Mouse (Mus musculus): ENCODE measurements at regions not wholly inside any gene's neighbourhood (a gene's known extent, or its start where the extent isn't known, plus 50 kb on each side); places are given as distances from the start of the nearest gene placed in this dataset.

- DNase-seq (ENCODE audit: low spot score) = no peak
Observed at GRCm38 (mm10) chr8:128559004-128559662, 126.3 kb upstream of the Itgb1 start.

- DNase-seq (ENCODE audit: low spot score) = no peak
Observed at GRCm38 (mm10) chr8:128560418-128560817, 125.0 kb upstream of the Itgb1 start.

GRCm38 (mm10) chr8:128561016-128561415 lies 124.4 kb upstream of the Itgb1 start:
- DNase-seq (ENCODE audit: low spot score) = no peak

DNA sequence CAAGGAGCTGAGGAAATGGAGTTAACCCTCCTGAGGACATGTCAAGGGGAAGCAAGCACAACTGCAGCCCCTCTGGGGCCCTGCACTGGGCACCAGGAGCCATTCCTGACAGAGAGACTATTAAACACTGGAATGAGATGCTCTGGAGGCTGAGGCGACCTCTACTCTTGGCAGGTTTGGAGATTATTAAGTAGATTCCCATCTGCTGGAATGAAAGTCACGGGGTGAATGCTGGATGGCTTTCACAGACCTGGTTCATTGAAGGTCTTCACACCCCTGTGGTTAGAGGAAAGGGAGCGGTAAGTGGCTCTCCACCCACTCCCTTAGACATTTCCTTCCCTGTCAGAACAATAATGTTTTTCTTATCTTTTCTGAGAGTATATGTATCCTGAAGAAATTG lies 122.8 kb upstream of the Itgb1 start:
- peak; percentile 23 for DNase-seq (ENCODE audit: low spot score)

- DNase-seq (ENCODE audit: low spot score) = peak; percentile 47
Observed at GRCm38 (mm10) chr8:128563744-128564143, 121.7 kb upstream of the Itgb1 start.

GRCm38 (mm10) chr8:128572291-128572690 lies 113.2 kb upstream of the Itgb1 start:
- no peak for DNase-seq (ENCODE audit: low spot score)

DNA sequence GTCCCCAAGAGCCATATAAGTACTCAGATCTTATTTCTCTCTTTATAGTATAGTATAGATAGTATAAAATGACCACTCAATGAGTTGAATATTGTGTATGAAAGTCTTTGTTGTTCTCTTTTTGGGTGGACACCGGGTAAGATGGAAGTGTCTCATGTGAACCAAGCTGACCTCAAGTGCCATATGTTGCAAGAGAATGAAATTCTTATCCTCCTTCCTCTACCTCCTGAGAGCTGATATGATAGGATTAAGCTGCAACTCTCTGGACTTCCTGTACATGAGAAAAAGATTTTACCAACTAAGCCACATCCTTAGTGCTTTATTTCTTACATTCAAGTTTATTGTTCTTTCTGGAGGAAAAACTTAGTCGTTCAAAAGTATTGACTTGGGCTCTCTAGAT lies 91.3 kb upstream of the Itgb1 start:
- no peak for DNase-seq (ENCODE audit: low spot score)

DNA sequence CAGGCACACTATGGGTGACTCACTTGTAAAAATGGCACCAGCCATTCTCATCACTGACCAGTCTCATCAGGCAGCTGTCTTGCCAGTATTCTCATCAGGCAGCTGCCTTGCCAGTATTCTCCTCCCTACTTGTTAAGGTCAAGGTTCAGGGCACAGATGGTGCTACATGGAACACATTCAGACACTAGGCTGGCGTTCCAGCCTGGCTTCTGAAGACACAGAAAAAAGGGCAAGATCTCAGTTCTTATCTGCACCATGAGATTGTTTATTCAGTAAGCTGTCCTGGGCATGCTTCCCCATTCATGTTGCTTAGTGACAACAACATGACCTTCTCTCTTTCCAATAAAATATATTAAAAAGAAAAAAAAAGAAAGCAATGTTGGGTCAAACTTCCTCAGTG lies 90.7 kb upstream of the Itgb1 start:
- DNase-seq (ENCODE audit: low spot score) = peak; percentile 71

DNA sequence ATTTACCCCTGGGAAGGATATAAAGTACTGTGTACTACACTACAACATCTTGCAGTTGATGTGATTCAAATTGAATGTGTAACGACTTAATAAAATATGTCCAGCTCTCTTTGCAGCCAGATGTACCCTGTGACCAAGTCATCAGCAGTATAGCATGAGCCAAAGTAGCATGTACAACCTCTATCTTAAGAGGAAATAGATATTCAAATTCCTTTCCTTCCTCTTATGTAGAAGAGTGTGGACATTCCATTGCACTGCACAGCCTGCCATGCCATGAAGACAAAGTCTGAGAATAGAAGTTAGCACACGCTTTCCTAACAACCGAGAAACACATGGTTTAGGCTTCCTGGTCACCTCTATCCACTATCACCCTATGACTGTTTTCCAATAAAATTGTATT lies 79.9 kb upstream of the Itgb1 start:
- no peak for DNase-seq (ENCODE audit: low spot score)

DNA sequence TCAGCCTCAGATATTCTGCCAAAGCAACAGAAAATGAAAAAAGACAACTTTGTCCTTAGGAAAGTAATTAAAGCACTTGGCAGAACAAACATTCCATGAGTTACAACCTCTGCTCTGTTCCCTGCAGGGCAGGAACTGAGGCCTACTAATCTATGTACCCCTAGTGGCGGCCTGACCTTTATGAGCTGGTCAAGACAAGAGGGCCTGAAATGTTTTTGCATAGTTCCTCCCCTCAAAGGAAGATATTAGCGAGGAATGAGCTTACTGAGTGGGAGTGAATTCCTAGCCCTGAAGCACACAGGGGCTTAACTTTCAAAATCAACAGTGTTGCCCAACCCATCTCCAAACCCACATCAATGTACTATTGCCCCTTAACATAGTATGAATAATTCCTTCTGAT lies 76.6 kb upstream of the Itgb1 start:
- DNase-seq (ENCODE audit: low spot score) = peak; percentile 16

GRCm38 (mm10) chr8:128612607-128613006 lies 72.8 kb upstream of the Itgb1 start:
- DNase-seq (ENCODE audit: low spot score) = no peak

DNA sequence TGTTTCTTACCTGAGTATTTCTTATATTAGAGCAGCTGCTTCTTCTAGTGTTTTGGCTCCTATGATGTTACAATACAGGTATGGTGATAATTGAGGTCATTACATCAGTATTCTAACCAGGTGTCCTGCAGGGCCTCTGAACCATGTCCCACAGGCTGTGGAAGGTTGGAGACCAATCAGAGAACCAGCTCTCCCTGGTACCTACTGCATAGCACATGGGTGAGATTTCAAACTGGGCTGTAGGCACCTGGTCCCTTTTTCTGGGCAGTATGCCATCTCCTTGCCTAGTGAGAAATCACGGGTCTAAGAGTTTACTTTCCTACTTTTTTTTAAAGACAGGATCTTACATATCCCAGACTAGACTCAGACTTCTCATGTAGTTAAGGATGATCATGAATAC lies 67.6 kb upstream of the Itgb1 start:
- DNase-seq (ENCODE audit: low spot score) = no peak

GRCm38 (mm10) chr8:128619086-128619485 lies 66.4 kb upstream of the Itgb1 start:
- no peak for DNase-seq (ENCODE audit: low spot score)
